Mouse (Mus musculus) midbrain, embryonic 11.5 days (tissue): ENCODE measurements at regions not wholly inside any gene's neighbourhood (a gene's known extent, or its start where the extent isn't known, plus 50 kb on each side); places are given as distances from the start of the nearest gene placed in this dataset. TPM values are rescaled to one million over a fixed set of nuclear protein-coding genes. Genes with fewer than 3 reads are reported as not detected.

ENCODE experiments used
- ATAC-seq: fragments of 200-750 bp; cut with Nextera tagmentation; 2 replicates; pipeline ENCODE4 v1.8.0; 2017; ENCODE audit warnings: moderate TSS enrichment, moderate library complexity; ENCODE audit not compliant: low FRiP score
- DNase-seq: peaks from one replicate; pipeline ENCODE4 v3.0.0; 2015; ENCODE audit warnings: low spot score; ENCODE audit errors: missing footprints
- H3K27ac ChIP-seq: fragments of 300-500 bp; sonication (generic); 2 replicates; pipeline ENCODE4 v1.5.1; 2014; ENCODE audit warnings: low read depth, low read length
- H3K27me3 ChIP-seq: fragments of 300-500 bp; sonication (generic); 2 replicates; pipeline ENCODE4 v1.6.1; 2014; ENCODE audit warnings: mild to moderate bottlenecking, low read length, moderate library complexity, mixed read lengths; ENCODE audit not compliant: control insufficient read depth, insufficient read depth
- H3K36me3 ChIP-seq: fragments of 300-500 bp; sonication (generic); 2 replicates; pipeline ENCODE4 v1.6.1; 2014; ENCODE audit warnings: mild to moderate bottlenecking, low read length, moderate library complexity, mixed read lengths; ENCODE audit not compliant: control insufficient read depth, insufficient read depth
- H3K4me1 ChIP-seq: fragments of 300-500 bp; sonication (generic); 2 replicates; pipeline ENCODE4 v1.6.1; 2014; ENCODE audit warnings: low read length; ENCODE audit not compliant: control insufficient read depth, insufficient read depth
- H3K4me2 ChIP-seq: fragments of 300-500 bp; sonication (generic); 2 replicates; pipeline ENCODE4 v1.6.1; 2014; ENCODE audit warnings: mild to moderate bottlenecking, moderate library complexity
- H3K4me3 ChIP-seq: fragments of 300-500 bp; sonication (generic); 2 replicates; pipeline ENCODE4 v1.5.1; 2014; ENCODE audit warnings: low read depth, low read length
- H3K9ac ChIP-seq: fragments of 300-500 bp; sonication (generic); 2 replicates; pipeline ENCODE4 v1.6.1; 2014; ENCODE audit warnings: low read length
- H3K9me3 ChIP-seq: fragments of 300-500 bp; sonication (generic); 2 replicates; pipeline ENCODE4 v1.6.1; 2016; ENCODE audit warnings: low read length; ENCODE audit not compliant: control insufficient read depth
- WGBS: fragments of 180-500 bp; shearing (Covaris S2); extraction: QIAGEN DNeasy Blood & Tissue Kit; methylation state at CpG from one replicate; pipeline ENCODE4 v1.1.7; 2014; 5-methylcytosine and 5-hydroxymethylcytosine counted together
- microRNA counts: library from miRNA; unstranded; fragments of <30 nt; microRNA quantifications from one replicate; lab custom pipeline; 2015
- microRNA-seq: library from miRNA; unstranded; fragments of <30 nt; microRNA quantifications from one replicate; pipeline ENCODE4, GENCODE M21; 2017

GRCm38 (mm10) chr9:89807381-89807780, 69.1 kb upstream of the Ankrd34c start:
- 35% methylated on average over 6 of the region's 6 CpGs for WGBS
- ATAC-seq, result peak; percentile 19; the same call in 1 of the 2 replicates

GRCm38 (mm10) chr9:89802658-89803057, 64.4 kb upstream of the Ankrd34c start:
- no peaks in the 10 kb centered on the region for H3K27me3 ChIP-seq
- H3K4me3 ChIP-seq, result no peak overlapping the region
- no peaks in the 10 kb centered on the region for H3K36me3 ChIP-seq
- ATAC-seq (0 out of 2 replicates have a peak, but pooled peaks have one; percentile 22), DNase-seq (no peak)
- H3K9me3 ChIP-seq, result no peaks in the 10 kb centered on the region
- H3K4me2 ChIP-seq, result no peak overlapping the region
- H3K27ac ChIP-seq, result no peak overlapping the region
- no peaks in the 10 kb centered on the region for H3K4me1 ChIP-seq
- H3K9ac ChIP-seq, result no peak overlapping the region
- 87% methylated on average over 10 of the region's 10 CpGs for WGBS

More at GRCm38 (mm10) chr9:89807381-89807780, 69.1 kb upstream of the Ankrd34c start:
- Histone ChIP-seq H3K27me3 (no peaks in the 10 kb centered on the region), H3K4me1 (no peaks in the 10 kb centered on the region), H3K4me3 (no peak overlapping the region), H3K4me2 (no peak overlapping the region), H3K36me3 (no peaks in the 10 kb centered on the region), H3K9ac (no peak overlapping the region), H3K9me3 (no peaks in the 10 kb centered on the region), H3K27ac (no peak overlapping the region)
- no peak for DNase-seq

- Histone ChIP-seq H3K36me3 (no peaks in the 10 kb centered on the region), H3K4me2 (no peak overlapping the region), H3K4me3 (no peak overlapping the region), H3K9me3 (no peaks in the 10 kb centered on the region), H3K27ac (no peak overlapping the region), H3K9ac (no peak overlapping the region), H3K4me1 (no peaks in the 10 kb centered on the region), H3K27me3 (no peaks in the 10 kb centered on the region)
- DNase-seq (peak; percentile 97), ATAC-seq (peak; percentile 41; the same call in 1 of the 2 replicates)
- 11% methylated on average over 6 of the region's 6 CpGs for WGBS
Measured at GRCm38 (mm10) chr9:89793018-89793417, 54.7 kb upstream of the Ankrd34c start.

GRCm38 (mm10) chr9:89789926-89790325, 51.7 kb upstream of the Ankrd34c start:
- no peak overlapping the region for H3K27ac ChIP-seq
- H3K4me1 ChIP-seq, result peaks cover 3% of the 10 kb centered on the region; the same call in 1 of the 2 replicates
- ATAC-seq (no peak), DNase-seq (no peak)
- no peaks in the 10 kb centered on the region for H3K36me3 ChIP-seq
- H3K9me3 ChIP-seq, result no peaks in the 10 kb centered on the region
- no peak overlapping the region for H3K4me2 ChIP-seq
- no peak overlapping the region for H3K9ac ChIP-seq
- WGBS, result 82% methylated on average over 5 of the region's 5 CpGs
- no peaks in the 10 kb centered on the region for H3K27me3 ChIP-seq
- no peak overlapping the region for H3K4me3 ChIP-seq

- peaks cover 3% of the 10 kb centered on the region; the same call in 1 of the 2 replicates for H3K4me1 ChIP-seq
- no peak overlapping the region for H3K4me2 ChIP-seq
- ATAC-seq (no peak), DNase-seq (no peak)
- H3K36me3 ChIP-seq, result no peaks in the 10 kb centered on the region
- H3K4me3 ChIP-seq, result no peak overlapping the region
- H3K27me3 ChIP-seq, result no peaks in the 10 kb centered on the region
- no peak overlapping the region for H3K9ac ChIP-seq
- 100% methylated on average over 1 of the region's 1 CpGs for WGBS
- H3K9me3 ChIP-seq, result no peaks in the 10 kb centered on the region
- no peak overlapping the region for H3K27ac ChIP-seq
Measured at GRCm38 (mm10) chr9:89788651-89789050, 50.4 kb upstream of the Ankrd34c start.

MicroRNA genes in the stretch of these regions (microRNA counts, 519-probe panel; counts per million panel counts)
- microRNA mmu-miR-184 (lab: Ali Mortazavi, UCI), result not detected

Small RNAs in the stretch of these regions (microRNA-seq; reads per million reads assigned to microRNA genes)
- not detected for gene Mir184
